Mouse (Mus musculus) heart, adult 18-20 months (tissue): ENCODE measurements around the gene Peak1. TPM values are rescaled to one million over a fixed set of nuclear protein-coding genes. Genes with fewer than 3 reads are reported as not detected.

Source experiments
- DNase-seq, 2 experiments: peaks; one replicate each; pipeline ENCODE4 v3.0.0; 2021 to 2022; ENCODE audit warnings: mixed read lengths in 1 of 2
- total RNA-seq, 2 experiments: library from RNA; stranded (reverse); gene quantifications; 2 replicates each; pipeline ENCODE4 v1.2.3; 2021

The Peak1 gene
- total RNA-seq, 2 experiments from 2014 or later = 34.9 to 35.1 TPM

DNA sequence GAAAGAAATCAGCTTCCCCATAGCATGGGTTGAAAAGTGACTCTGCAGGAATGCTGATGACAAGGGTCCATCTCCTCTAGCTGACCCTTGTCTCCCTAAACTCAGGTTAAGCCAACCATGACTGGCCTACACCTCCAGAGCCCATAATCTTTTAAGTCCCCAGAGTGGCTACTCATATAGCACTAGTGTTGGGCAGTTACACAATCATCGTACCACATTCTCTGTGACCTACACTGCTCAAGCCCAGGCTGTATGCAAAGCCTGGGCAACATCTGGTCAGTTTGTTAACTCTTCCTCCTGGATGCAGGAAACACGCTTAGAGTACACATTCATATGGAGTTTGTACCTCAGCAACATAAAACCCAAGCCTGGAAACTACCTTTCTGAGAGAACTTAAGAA is 217.7 kb downstream of the Peak1 start:
- DNase-seq = no peak

DNA sequence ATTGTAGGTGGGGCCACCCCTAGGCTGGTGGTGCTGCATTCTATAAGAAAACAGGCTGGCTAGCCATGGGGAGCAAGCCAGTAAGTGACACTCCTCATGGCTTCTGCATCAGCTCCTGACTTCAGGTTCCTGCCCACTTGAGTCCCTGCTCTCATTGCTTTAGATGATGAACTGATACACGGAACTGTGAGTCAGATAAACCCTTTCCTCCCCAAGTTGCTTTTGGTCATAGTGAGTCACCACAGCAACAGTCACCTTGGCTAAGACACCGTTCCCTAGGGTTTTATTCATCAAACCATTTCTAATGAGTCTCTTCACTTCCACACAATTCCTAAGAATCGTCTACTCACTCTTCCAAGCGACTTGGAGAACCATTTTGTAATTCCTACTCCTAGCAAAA is 220.9 kb downstream of the Peak1 start:
- DNase-seq = no peak

DNA sequence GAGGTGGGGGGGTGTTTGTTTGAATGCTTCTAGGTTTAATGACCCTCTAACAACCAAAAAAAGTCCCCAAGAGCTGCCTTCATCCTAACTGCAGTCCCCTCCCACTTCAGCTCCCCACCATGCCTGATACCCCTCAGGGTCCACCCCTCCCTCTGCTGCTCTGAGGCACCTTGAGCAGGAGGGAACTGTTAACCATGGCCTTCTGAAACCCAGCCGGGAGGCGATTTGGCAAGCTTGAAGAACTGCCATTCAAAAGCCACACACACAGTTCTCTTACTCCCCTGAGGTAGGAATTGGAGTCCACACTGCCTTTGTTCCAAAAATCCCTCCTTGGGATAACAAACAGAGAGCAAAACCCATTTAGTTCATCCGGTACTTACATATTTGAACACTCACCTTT is 222.7 kb downstream of the Peak1 start:
- no peak for DNase-seq

DNA sequence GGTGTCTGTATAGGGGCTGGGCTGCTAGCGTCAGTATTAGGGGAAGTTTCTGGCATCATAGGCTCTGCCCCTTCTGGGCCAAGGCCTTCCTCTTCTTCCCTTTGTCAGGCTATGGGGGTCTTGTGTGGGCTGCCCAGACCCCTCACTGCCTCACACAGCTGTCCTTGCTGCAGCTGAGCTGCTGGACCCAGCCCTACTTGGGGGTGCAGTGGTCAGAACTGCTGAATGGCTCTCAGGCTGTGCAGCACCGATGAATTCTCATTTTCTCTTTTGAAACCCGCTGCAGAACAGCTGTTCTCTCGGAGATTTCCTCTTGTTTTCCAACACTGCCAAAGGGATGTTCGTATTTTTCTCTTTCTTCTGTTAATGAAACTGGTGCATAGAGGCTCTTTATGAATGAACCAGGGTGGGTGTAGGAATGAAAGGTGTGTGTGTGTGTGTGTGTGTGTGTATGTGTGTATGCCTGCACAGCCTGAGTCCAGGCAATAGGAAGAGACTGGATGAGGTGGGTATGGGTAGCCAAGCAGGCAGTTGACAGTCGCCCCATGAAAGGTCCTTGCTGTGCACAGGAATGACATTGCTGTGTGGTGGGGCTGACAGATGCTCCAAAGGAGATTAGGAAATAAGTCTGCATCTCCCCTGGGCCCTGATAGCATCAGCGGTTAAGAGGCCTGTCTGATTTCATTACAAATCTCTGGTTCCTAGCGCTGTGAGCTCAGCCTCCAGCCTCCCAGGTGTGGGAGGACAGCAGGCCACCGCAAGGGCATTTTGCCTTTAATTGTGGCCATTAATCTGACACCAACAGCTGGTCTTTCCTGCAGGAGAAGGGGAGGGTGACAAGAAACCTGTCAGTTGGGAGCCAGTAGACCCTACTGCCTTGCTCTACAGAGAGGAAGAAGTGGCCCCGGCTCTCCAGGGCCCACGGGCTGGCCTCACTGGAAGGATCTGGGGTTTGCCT is 226.1 kb downstream of the Peak1 start:
- no peak for DNase-seq

DNA sequence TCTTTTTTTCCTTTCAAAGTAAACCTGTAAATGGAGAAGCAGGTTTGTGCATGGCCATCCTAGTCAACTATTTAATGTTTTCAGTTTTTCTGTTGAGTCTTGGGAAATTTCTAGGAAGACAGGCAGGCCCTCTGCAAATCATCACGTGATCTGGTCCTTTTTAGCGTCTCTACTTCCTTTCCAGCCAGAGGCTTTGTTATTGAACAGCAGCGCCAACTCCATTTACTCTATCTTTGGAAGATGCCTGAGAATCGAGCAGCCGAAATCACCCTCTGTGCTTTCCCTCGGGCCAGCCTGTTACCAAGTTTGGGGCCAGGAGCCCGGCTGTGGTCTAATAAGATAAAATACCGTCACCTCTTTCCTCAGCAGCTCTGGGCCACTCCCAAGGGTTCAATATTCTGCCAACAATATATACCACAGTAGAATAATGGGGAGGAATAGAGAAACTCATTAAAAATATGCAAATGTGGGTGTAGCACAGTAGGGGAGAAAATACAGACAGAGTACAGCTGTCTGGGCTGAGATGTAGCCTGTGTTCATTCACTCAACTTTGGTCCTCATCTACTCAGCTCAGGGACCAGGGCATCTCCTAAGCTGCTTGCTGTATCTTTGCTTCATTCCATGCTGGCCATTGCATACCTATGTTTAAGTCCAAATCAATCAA is 237.6 kb downstream of the Peak1 start:
- peak in 1 of 2 experiments; percentile 48 for DNase-seq

DNA sequence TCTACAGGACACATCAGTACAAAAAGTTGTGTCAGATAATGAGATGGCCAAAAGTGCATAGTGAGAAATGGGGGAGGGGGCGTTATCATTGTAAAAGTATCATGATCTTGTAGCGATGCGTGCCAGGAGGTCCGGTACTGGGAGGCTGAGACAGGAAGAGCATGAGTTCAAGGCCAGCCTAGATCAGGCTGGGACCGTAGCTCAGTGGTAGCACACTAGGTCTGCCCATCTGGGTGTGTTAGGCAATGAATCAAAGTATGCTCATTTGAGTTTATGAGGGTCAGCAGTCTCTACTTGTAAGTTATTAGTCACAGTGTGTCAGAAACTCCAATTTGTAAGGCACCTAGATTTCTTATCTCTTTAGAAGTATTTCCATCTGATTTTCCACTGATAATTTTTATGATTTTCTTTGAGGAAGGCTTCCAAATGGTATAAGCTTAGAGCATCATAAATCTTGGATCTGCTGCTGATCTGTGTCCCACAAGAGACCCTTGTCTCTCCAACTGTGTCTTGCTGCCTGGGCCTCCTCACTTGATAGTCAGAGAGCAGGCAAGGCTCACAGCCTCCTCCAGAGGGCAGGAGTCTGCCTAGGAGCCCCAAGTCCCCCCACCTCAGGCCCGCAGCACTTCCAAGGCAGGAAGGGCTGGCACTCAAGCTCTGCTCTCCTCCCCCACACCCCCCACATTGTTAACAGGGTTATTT is 238.3 kb downstream of the Peak1 start:
- peak in 1 of 2 experiments; percentile 29 for DNase-seq

DNA sequence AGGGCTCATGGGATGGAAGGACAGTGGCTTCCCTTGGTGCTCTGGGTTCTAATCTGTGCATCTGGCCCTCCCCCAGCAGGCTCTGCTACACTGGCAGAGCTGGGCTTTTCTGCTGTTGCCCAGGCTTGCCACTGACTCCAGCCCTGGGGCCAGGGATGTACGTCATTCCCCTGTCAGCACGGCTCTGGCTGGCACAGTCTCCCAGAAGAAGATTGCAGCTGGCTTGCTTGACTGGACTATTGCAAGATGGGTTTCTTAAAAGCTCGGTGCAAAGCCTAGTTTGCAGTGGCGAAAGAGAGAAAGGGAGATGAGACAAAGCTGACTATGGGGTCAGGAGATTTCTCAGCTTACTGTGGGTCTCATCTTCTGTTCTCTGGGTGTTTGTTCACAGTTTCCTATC is 240.5 kb downstream of the Peak1 start:
- no peak for DNase-seq

DNA sequence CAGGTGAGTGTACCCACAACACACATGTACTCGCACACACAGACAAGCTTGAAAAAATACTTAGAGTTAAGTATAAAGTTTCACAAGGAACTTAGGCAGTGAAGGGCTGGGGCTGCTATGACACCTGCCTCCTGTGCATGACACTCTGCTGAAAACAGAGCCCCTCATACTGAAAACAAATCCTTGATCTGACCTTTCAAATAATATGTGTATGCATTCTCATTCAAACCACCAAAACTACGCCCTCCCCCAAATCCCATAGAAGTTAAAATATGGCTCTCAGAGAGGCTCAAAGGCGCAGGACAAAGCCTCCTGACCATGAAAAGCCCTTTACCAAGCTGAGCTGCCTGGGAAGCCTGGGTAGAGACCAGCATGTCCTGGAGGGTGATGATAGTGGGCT is 242.6 kb downstream of the Peak1 start:
- DNase-seq = no peak

DNA sequence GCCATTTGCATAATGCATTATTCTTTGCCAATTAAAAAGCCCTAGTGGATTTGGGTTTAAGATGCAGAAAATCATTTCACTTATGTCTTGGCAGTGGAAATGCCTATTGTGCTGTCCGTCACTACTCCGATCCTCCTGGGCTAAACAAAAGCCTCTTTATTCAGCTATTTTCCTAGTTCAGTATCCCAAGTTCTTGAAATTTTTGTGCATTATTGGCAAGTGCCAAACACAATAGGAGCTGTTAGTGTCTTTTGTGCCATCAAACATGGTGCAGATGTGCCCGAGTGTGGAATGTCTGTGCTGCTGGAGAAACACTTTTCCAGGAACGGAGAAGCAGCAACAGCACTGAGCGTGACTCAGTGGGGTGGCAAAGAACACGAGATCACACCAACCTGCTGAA is 250.2 kb downstream of the Peak1 start:
- DNase-seq = no peak

DNA sequence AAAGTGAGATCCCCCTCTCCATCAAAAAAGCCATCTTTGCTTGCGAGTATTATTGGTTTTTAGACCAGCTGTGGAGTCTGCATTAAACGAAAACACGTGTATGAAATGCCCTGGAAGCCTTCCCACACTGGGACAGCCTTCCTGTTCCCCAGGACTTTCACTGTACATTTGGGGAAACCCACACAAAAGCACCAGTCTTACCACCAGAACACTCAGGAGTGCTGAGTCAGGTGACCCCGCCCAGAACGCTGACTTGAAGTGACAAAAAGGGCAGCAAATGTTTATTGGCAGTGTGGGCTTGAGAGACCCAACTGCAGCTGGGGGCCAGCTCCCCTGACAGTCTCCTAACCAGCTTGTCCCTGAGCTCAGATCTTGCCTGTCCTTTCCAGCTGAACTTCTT is 251.7 kb downstream of the Peak1 start:
- no peak for DNase-seq

DNA sequence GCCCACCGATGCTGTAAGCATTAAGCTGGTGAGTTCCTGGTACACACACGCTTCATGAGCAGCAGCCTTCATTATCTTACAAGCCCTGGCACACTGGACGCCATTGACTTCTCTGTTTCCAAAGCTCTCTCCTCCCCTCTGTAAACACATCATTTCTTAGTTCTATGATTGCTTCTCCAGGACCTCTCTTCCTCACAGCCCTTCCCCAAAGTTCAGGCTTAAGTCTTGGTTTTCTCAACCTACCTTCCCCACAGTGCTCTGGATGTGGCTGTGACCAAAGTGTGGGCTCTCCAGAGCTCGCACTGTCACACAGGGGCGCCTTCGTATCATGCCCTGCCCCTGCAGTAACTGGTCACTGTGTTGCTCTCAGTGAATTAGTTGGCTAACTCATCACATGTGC is 252.5 kb downstream of the Peak1 start, which contains the start of gene Tspan3:
Tspan3 (minus strand) TSS at position 101 of the 400 bp plus-strand sequence.
- no peak for DNase-seq

DNA sequence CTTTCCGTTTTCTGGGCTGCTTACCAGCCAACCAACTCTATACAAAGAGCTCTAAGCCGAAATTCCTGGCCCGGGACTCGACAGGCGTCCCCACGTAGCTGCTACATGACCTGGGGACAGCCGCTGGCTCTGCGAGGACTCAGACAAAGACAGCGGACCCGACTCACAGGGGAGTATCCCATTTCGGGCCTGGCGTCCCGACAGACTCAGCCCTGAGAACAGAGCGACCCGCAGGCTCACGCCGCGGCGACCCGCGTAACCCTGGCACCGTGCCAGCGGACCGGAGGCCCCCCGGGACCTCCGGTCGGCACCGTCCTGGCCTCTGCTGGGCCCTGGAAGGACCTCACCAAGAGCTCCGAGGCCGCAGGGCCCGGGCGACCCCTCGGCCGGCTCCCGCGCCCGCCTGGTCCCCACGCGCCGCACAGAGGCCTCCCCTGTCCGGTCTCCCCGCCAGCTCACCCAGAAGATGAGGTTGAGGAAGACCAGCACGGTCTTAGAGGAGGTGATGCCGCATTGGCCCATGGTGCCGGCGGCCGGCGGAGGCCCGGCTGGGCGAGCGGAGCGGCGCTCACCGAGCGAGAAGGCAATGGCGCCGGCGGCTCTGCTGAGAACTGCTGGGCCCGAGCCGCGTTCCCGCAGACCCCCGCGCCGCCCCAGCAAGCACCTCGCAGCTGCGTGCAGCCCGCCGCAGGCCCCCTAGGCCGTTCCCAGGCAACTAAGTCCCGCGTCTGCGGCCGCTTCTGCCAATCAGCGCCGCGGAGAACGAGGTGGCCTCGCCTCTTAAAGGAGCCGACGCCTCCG is 257.3 kb downstream of the Peak1 start:
- DNase-seq = peak; percentile 91 to 93

DNA sequence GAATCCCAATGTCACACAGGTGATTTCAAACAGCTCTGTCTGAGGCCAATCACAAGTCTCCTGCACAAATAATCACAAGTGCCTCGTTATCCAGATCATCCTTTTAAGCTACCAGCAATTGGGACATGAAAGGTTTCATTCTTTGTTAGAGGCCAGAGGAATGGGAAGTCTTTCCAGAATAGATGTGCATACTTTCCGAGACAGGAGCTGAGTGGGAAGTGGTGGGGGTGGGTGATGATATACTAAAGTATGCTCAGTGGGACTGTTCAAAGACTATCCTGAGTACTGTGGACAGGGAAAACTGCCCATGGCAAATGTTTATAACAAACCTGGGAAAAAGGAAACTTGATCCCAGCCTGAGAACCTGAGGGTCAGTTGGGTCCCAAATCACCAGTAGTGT is 258.4 kb downstream of the Peak1 start:
- no peak for DNase-seq

DNA sequence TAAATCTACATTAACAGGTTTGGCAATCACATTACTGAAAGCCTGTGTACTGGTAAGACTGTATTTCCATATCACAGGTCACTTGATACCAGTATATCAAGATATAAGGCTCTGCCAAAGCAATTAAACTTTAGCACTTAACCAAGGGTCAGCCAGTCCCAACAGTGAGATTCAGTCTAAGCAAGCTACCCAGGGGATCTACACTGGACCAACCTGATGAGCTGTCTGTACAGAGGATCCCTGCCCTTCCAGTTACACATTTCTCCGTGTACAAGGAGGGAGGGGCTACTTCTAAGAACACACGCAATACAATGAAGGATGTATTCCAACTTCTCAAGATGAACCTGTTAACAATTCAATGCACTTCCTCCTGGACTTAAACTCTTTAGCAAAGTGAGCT is 259.8 kb downstream of the Peak1 start:
- DNase-seq = no peak

DNA sequence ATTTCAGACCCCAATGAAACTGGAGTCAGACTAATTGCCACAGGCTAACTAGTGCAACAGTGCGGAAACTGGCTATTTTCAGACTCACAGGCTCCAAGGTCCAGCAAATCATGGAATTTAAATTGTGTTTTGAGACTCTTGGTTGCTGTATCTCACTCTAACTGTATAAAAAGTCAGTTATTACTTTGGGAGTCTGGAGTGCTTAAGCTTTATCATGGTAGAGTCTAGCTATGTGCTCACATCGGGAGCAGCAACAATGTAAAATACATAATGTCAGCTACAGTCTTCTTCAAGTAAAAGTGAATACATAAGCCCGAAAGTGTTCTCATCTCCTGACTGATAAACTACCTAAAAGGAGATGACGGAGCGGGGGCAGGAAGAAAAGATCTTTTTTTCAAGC is 263.3 kb downstream of the Peak1 start:
- no peak for DNase-seq

DNA sequence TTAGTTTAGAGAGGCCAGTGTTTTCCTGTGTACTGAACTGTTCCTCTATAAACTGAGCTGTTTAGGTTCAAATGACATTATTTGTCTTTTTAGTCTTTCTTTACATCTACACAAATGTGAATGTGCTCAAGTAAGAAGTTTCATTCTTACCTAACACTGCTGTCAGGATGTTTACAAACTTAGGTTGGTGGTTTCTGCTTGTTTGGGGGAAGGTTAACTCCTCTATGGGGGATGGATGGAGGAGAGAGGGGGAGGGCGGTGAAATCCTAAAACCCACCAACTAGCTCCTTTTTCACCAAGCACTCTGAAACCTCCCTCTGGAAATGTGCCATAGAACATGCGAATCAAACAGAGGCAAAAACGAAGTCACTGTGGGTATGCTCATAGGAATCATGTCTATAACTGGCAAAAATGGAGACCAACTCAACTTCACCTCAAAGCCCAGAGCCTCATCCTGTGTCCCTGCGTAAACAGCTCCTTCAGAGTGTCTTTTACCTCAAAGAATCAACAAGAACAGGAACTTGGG is 265.3 kb downstream of the Peak1 start:
- no peak for DNase-seq

DNA sequence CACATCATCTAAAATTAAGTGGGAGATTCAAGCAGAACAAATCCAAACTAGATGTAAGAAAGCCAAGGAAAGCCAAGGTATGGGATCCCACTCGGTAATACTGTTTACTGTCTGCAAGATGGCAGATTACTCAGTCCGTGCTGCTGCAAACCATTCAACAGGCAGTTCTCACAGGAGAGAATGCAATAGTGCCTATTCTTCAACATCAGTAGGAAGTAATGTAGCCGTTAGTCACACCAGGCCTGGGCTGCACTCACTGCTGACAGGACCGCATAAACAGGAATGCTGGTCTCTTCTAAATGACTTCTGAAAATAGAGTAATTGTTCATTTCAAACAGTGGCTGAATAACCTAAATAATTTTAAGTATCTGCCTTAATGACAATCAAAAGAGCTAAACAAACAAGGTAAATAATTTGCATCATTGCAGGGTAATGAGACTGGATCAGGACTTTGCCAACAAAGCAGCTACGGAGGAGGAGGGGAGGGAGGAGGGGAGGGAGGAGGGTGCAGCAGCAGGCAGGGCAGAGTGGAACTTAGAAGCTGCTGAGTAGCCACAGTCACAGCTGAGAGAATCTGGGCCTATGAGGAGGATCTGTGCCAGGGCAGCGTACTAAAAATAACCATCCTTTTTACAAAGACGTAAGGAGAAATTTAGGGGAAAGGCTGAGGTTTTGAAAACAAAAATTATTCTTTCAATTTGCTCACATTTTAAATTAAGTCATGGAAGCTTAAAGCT is 266.0 kb downstream of the Peak1 start:
- DNase-seq = peak; percentile 53 to 79
